Mouse (Mus musculus): ENCODE measurements at regions not wholly inside any gene's neighbourhood (a gene's known extent, or its start where the extent isn't known, plus 50 kb on each side); places are given as distances from the start of the nearest gene placed in this dataset.

GRCm38 (mm10) chr3:115655020-115655419 is 59.9 kb downstream of the S1pr1 start:
- DNase-seq = no peak

DNA sequence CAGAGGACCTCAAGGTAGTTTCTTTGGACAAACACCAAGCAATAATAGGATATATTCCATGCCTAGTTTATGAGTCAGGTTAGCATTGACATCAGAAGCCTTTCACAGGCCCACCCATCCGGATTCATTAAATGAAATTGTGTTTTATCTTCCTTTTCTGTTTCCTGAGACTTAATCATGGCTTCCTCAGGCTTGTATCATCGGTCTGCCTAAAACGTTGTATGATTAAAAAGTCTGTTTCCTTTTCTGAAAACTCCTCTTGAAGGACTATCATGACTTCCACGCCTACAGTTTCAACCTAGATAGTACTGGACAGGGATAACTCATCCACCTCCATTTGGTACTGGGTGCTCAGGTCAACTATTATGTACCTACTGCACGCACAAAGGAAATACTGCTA is 62.6 kb downstream of the S1pr1 start:
- no peak for DNase-seq

DNA sequence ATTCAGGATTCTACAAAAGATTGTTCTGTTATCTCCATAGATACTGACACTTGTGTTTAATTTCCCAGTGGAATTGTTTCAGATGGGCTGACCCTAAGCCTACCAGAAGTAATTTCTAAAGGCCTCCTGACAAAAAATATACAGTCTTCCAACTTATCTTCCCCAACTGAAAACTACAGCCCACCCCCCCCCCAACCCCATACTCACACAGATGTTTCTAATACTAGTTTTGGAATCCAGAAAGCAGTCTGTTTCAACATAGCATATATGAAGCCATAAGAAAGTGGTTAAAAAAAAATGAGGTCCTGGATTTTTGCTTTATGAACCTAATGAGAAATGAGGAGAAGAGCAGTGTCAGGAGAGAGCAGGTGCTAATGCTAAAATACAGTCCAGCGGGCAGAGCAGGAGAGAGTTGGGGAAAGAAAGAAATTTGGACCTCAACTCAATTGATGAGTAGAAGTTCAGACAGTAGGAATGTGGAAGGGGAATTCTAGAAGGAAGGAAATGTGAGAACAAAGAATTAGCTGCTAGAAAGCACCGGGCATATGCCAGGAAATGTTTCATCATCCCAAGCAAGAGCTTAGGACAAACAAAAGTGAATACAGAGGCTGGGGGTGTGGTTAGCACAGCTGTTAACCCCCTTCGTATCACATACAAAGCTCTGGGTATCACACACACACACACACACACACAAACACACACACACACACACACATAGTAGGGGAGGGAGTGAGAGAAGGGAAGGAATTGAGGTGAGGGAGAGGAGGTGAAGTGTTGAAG is 65.3 kb downstream of the S1pr1 start:
- DNase-seq = no peak

- no peak for DNase-seq
These were observed 67.9 kb downstream of the S1pr1 start for GRCm38 (mm10) chr3:115646993-115647392.

GRCm38 (mm10) chr3:115644307-115644706 is 70.6 kb downstream of the S1pr1 start:
- no peak for DNase-seq

- DNase-seq = peak; percentile 71
These were observed 72.0 kb downstream of the S1pr1 start for GRCm38 (mm10) chr3:115642846-115643260.

DNA sequence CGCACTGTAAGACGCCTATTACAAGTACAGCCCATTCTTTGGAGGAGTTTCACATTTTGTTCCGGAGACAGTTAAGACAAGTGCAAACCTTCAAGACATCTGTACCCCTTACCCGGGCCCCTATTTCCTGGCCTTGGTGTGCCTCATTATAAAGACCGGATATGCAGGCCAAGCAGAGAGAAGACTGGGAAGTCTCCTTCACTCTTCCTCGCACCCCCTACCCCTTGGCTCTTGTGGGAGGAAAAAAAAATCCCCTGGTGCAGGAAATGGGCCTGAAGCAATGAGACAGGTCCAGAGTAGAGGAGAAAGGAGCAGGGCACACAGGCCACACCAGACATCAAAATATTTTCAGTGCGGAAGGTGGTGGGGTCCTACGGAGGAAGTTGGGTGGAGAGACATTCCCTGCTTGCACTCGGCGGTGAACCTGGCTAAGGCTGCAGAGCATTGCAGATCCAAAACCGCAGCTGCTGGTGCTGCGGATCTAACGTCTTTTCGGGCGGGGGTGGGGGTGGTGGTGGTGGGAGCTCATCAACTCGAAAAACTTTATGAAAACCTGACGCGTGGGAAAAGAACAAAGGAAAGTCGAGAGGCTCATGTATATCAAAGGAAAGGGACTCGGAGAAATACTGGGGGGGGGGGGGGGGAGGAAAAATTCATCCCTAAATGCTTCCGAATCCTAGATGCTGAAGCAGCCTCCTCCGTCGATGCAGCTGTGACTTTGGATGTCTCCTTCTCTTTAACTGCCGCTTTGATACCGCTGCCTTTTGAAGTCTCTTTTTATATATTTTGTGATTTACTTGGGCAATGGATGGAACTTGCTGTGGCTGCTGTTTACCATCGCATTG is 72.6 kb downstream of the S1pr1 start:
- no peak for DNase-seq

GRCm38 (mm10) chr3:115641411-115641810 is 73.5 kb downstream of the S1pr1 start:
- no peak for DNase-seq

DNA sequence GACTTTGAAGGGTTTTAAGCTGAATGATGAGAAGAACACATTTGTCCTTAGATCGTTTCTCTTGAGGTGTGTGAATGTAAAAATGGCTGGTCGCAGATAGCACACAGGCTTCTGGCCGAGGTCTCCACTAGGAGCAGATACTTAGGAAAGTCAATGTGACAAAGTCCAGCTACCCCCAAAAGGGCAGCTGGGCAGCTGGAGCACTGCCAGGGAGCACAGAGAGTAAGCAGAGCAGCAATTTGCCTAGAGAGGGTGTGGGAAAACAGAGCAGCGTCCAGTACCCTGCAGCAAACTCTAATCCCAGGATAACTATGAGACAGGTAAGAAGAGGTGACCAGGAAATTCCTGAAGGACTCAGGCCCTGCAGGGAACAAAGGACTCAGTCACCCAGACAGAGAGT is 79.4 kb downstream of the S1pr1 start:
- DNase-seq = no peak

- no peak for DNase-seq
These were observed 79.8 kb downstream of the S1pr1 start for GRCm38 (mm10) chr3:115635081-115635480.

DNA sequence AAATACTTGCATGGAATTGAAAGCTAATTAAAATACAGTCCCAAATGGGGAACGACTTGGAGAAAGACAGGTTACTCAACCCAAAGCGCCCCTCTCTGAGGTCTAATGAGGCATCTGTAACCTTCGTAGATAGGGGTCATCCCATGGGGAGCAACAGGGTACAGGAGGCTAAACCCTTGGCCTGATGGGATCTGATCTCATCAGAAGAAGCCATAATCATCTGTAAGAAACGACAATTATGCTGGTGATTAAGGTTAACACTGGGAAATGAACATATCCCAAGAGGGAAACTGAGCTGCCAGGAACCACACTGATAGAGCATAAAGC is 82.5 kb downstream of the S1pr1 start:
- no peak for DNase-seq

DNA sequence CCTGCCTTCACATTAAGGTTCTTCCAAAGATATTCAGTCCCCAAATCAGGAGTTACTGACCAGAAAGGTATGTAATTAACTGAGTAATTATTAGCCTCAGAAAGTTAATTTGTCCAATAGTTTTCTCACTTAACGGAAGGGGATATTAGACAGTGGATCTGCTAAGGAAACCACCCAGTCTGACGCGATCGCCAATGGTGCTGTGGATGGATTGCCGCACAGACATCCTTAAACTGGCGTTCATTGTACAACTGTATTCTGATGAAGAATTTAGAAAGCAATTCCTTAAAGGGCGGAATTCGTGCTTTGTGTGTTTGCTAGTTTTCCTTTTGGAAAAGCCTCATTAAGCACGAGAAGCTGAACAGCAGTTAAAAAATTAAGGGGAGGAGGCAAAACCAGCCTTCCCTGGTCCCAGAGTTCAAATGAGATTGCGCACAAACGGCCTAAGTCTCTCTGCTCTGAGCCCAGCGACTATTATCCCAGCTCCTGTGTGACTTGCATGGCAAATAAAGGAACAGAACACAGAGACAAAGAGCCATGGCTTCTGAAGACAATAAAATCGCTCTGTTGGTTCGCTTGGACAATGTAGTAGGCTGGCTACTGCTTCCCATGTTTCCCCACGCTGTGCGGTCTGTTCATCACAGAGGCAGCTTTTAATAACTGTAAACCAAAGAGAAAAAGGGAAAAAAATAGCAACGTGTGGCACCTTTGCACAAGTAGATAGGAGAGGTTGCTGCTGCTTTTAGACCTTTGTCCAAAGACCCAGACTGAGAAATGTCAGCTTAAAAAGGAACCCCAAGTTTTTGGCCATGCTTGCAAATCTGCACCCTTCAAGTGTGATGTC is 83.1 kb downstream of the S1pr1 start:
- DNase-seq = peak; percentile 37

- no peak for DNase-seq
These were observed 92.0 kb downstream of the S1pr1 start for GRCm38 (mm10) chr3:115622920-115623319.

DNA sequence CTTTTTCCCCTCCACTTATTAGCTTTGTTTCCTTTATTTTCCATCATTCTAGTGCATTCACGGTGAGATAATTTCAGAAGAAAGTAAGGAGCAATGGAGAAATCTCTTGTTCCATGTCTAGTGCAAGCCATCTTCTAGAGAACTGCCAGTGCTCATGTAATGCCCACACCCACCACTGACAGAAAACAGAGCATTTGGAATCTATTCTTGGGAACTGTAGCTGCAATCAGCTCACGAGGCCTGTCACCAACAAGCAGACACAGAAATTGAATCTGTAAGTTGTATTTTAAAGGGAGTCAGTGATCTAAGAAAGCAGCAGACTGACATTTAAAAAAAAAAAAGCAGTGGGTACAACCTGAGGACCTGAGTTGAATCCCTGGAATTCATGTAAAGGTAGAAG is 92.6 kb downstream of the S1pr1 start:
- DNase-seq = peak; percentile 69

DNA sequence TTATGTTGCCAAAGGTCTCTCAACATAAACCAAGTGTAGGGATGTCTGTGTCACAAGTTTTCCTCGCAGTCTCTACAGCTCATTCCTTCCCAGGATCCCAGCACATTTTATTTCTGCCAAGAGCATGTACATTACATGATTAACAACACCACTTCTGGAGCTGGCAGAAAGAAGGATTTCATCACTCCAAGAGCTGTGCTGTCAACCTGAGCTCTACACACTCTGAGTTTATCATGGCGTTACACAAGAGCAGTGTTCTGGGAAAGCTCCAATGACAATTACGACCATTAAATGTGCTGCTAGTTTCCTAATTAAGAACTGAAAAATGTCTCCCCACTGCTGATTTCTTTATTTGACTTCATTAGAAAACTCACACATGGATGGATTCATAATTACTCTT is 94.9 kb downstream of the S1pr1 start:
- peak; percentile 8 for DNase-seq

DNA sequence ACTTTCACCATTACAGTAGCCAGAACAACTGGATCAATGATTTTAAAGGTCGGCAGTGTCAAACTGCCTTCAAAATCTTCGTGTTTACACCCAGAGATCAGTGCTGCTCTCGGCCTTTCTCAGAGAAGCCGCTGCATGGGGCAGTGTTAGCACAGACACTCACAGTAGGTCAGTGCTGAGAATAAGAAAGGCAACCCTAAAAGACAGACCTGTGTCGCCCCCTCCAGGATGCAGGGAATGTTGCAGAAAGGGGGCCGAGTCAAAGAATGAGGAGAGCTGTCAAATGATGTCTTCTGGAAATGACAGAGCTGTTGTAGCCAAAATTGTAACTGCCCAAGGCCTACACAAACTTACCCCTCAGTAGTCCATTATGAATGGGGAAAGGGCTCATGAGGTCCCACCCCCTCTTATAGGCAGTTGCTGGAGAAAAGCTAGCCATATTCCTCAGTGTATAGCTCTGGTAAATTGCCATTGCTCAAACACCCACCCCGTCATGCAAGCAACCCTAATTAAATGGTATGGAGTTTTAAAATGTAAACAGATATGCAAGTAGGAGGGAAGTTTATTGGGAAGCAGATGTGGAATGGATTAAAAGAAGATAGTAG is 98.8 kb downstream of the S1pr1 start:
- peak; percentile 16 for DNase-seq

- DNase-seq = no peak
These were observed 102.0 kb downstream of the S1pr1 start for GRCm38 (mm10) chr3:115612859-115613258.

GRCm38 (mm10) chr3:115608087-115608486 is 106.8 kb downstream of the S1pr1 start:
- DNase-seq = no peak

DNA sequence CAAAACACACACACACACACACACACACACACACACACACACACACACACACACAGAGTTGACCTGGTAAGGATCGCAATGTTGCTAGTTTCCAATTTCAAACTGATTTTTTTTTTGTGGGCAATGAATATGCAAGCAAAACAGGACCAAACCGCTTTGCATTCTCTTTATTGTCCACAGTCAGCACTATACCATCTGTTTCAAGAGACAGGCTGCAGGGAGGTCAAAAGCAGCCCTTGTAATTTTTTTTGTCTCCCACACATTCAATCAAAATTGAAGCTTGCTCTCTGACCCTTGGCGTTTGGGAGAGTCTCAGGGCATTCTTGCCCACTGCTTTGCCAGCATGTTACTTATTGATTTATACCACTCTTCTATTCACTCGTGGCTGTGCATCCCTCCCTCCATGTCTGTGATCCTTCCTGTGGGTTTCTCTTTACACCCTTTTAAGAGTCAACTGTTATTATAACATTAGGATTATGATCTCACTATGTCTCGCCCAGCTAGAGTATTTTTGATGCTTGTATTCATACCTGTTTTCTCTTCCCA is 110.1 kb downstream of the S1pr1 start:
- no peak for DNase-seq

DNA sequence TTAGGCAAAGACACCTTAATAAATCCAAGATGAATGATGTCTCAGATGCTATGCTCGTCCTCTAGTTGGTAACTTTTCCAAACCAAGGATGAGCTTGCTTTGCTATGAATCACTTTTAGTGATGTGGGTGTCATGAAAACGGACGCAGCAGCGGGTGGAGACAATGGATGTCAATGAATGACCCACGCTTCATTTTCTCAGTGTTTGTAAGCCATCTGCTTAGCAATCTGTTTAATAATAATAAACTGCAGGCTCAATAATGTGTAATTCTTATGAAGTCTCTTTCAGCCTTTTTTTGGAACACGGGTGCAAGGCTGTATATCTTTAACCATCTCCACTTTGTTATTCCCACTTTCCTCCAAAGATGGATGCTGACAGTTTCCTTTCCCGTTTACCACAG is 110.6 kb downstream of the S1pr1 start:
- no peak for DNase-seq

GRCm38 (mm10) chr3:115603803-115604202 is 111.1 kb downstream of the S1pr1 start:
- DNase-seq = no peak

- DNase-seq = no peak
These were observed 115.6 kb downstream of the S1pr1 start for GRCm38 (mm10) chr3:115599281-115599680.

- DNase-seq = peak; percentile 7
These were observed 118.3 kb downstream of the S1pr1 start for GRCm38 (mm10) chr3:115596523-115596922.
